Mouse (Mus musculus) layer of hippocampus, postnatal 36 days (tissue): ENCODE results near the gene Nfkbib. TPM values are rescaled to one million over a fixed set of nuclear protein-coding genes. Genes with fewer than 3 reads are reported as not detected.
A peak's percentile ranks its signal among the peaks of the same experiment; 100 is the strongest.

ENCODE experiments used
- DNase-seq, 2 experiments: peaks; one replicate each; pipeline ENCODE4 v3.0.0; 2022
- total RNA-seq, 2 experiments: library from RNA; stranded (reverse); gene quantifications; 2 replicates each; pipeline ENCODE4 v1.2.3; 2021

The Nfkbib gene
- total RNA-seq, 2 experiments from 2014 or later: 25.3 to 29.2 TPM

DNA sequence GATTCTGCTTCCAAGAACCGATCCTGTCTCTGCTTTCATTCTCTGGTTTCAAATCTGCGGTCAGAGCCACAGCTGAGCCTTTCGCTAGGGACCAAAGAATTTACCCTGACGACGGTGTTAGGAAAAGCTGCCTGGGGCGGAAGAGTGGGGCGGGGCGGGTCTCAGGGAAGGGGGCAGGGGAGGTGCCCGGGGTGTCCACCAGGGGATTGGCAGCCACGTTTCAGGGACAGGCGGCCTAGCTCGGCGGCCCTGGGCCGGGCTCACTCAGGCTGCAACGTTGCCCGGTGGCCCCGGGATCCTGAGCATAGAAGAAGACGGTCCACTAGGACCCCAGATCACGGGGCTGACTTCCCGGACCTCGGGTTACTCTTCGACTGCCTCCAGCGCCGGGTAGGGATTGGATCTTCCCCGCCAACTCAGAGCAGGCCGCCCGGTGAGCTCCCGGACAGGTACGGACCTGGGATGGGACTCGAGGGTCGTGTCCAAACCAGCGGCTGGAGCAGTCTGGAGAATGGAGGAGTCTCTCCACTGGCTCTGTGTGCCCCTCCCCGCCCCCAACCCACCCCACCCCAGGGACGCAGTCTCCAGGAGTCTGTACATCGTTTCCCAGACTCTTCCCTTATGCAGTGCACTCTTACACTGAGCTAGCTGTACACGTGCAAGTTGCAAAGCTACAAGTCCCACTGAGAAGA, 50.6 kb downstream of the Nfkbib start, which contains the start of gene Fbxo17:
Fbxo17 (plus strand) TSS at position 215 of the 692 bp plus-strand sequence.
- DNase-seq: no peak

DNA sequence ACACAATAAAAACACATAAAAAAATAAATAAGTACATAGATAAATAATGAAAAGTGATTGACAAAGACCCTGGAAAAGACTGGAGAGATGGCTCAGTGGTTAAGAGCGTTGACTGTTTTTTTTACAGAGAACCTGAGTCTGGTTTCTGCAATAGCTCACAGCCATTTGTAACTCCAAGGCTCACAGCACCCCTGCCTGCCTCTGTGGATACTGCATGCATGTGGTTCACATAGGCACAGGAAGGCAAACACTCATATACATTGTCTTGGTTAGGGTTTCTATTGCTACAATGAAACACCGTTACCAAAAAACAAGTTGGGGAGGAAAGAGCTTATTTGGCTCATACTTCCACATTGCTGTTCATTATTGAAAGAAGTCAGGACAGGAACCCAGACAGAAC, 51.7 kb downstream of the Nfkbib start:
- no peak for DNase-seq

DNA sequence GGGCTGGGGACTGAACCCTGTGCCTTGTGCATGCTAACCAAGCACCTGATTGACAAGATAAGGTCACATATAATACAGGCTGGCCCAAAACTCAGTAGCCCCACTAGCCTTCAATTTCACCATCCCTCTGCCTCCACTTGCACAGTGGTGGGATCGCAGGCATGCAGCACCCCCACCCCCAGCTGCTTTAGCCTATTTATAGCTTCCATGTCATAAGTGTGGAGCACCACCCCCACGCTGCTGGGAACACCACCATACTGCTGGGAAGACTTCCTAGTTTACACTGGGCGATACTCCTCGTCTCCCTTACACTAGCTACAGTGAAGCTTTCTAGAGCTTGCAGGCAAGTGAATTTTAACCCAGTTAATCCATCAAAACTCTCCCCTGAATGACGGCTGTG, 52.6 kb downstream of the Nfkbib start:
- peak in 1 of 2 experiments; percentile 25 for DNase-seq

DNA sequence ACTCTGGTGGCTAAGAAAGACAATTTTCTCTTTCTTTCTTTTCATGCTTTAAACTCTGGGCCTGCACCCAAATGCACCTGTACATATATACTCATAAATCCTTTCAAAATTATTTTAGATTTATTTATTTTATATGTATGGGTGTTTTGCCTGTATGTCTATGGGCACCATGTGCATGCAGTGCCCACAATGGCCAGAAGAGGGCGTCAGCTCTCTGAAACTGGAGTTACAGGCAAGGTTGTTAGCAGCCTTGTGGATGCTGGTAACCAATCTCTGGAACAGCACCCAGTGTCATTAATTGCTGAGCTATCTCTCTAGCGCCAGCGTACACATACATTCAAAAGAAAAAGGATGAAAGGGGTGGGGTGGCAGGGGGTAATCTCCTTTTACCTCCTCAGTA, 56.4 kb downstream of the Nfkbib start:
- DNase-seq: no peak

DNA sequence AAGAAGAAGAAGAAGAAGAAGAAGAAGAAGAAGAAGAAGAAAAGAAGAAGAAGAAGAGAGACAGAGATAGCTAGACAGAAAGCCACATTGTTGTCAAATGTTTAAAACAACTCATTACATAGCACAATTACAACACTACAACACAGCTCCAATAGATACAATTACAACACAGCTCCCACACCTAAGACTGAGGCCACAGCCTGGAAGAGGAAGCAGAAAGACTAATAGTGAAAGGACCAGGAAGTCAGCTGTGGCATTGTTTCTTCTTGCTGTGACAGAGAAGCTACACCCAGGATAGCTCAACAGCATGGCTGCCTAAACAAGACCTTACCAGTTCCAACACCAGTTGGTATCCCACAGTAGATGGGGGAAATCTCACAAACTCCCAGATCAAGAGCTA, 57.9 kb downstream of the Nfkbib start:
- DNase-seq: no peak

Other genes starting within 250 kb of the Nfkbib start
- gene Ifnl3, start 244.7 kb downstream of the Nfkbib start, total RNA-seq: not detected
- not detected for gene Sycn, start 226.6 kb downstream of the Nfkbib start, total RNA-seq
- under 1 TPM; 0.48 to 0.52 TPM for gene Nccrp1, start 220.3 kb downstream of the Nfkbib start, total RNA-seq
- 10 to 100 TPM; 66.4 to 79.4 TPM for gene Samd4b, start 169.4 kb downstream of the Nfkbib start, total RNA-seq
- 10 to 100 TPM; 15.1 to 15.8 TPM for gene Pak4, start 169.3 kb downstream of the Nfkbib start, total RNA-seq
- 1 to 10 TPM; 1.2 to 1.7 TPM for gene Acp7, start 136.2 kb downstream of the Nfkbib start, total RNA-seq
- 10 to 100 TPM; 16.8 to 20.1 TPM for gene Fbxo27, start 74.7 kb downstream of the Nfkbib start, total RNA-seq
- 1 to 10 TPM in 1 of 2 experiments, under 1 TPM in 1; 0.92 to 1.3 TPM for gene Fbxo17, start 50.7 kb downstream of the Nfkbib start, total RNA-seq
- 10 to 100 TPM; 55.7 to 56.6 TPM for gene Mrps12, start 25.7 kb downstream of the Nfkbib start, total RNA-seq
- 10 to 100 TPM in 1 of 2 experiments, 1 to 10 TPM in 1; 9.9 to 11.6 TPM for gene Sars2, start 25.5 kb downstream of the Nfkbib start, total RNA-seq
- under 1 TPM; 0.38 to 0.45 TPM for gene Ccer2, start 11.3 kb downstream of the Nfkbib start, total RNA-seq
- 100 to 1,000 TPM; 156 to 162 TPM for gene Sirt2, start 777 bp downstream of the Nfkbib start, total RNA-seq
- gene Rinl, start 21.5 kb upstream of the Nfkbib start, total RNA-seq: 1 to 10 TPM; 2.5 TPM
- gene Hnrnpl, start 41.0 kb upstream of the Nfkbib start, total RNA-seq: 100 to 1,000 TPM; 417 to 431 TPM
- 10 to 100 TPM; 60.8 to 61.8 TPM for gene Ech1, start 57.7 kb upstream of the Nfkbib start, total RNA-seq
- 1 to 10 TPM; 3.6 to 6.1 TPM for gene Lgals4, start 66.3 kb upstream of the Nfkbib start, total RNA-seq
- gene Lgals7, start 96.3 kb upstream of the Nfkbib start, total RNA-seq: not detected
- under 1 TPM; 0.22 to 0.35 TPM for gene Capn12, start 113.9 kb upstream of the Nfkbib start, total RNA-seq
- 100 to 1,000 TPM; 121 to 130 TPM for gene Actn4, start 194.8 kb upstream of the Nfkbib start, total RNA-seq
- 100 to 1,000 TPM; 190 to 196 TPM for gene Eif3k, start 214.4 kb upstream of the Nfkbib start, total RNA-seq
- 1 to 10 TPM; 1.7 to 1.9 TPM for gene Map4k1, start 214.5 kb upstream of the Nfkbib start, total RNA-seq